16 mouse cellular contexts compared by ENCODE assay signal in the genomic region with DNA sequence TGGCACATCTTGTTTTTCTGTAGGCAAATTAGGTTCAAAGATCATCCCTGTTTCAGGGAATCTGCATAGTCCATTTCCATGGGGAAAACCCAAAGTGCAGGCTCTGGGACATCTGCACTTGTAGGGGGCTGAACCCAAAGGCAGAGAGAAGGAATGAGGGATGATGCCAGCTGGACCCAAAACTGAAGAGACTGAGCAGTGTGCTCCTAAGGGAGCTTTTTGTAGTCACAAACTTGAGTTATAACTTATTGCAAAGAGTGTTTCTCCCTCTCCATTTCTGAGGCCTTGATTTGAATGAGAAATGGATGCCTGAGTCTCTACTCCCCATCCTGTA.
DNase-seq lines count a peak whose midpoint lies in the region; ATAC-seq and TF ChIP-seq lines count a peak whose summit lies in the region.
"Had no signal": no experiment of that assay in that cellular context is flagged by ENCODE, and none has a peak within 500 bp of the region (broad histone marks: within the 10 kb centered on the region; RNA-seq: fewer than 3 reads in every experiment).

No protein-coding gene starts in this region.

- no peaks in the 10 kb centered on the region for H3K27me3 ChIP-seq in CH12.LX (replicated peaks)
- no peaks in the 10 kb centered on the region for H3K27me3 ChIP-seq in midbrain, embryonic 13.5 days
- H3K27me3 ChIP-seq: embryonic facial prominence, embryonic 12.5 days; forebrain, embryonic 13.5 days; forebrain, embryonic 15.5 days; Patski had no signal

- H3K27ac ChIP-seq in CH12.LX (ENCODE audit: insufficient read depth, low read depth) = no peak overlapping the region
- no peak overlapping the region for H3K27ac ChIP-seq in midbrain, embryonic 13.5 days
- H3K27ac ChIP-seq: embryonic facial prominence, embryonic 10.5 days; embryonic facial prominence, embryonic 12.5 days; forebrain, embryonic 13.5 days; forebrain, embryonic 15.5 days had no signal

- H3K4me2 ChIP-seq in CH12.LX (ENCODE audit: insufficient read depth, low read depth, poor library complexity, severe bottlenecking) = no peak overlapping the region
- no peak overlapping the region for H3K4me2 ChIP-seq in midbrain, embryonic 13.5 days (replicated peaks)
- H3K4me2 ChIP-seq: embryonic facial prominence, embryonic 12.5 days; forebrain, embryonic 13.5 days; forebrain, embryonic 15.5 days had no signal

- H3K9me3 ChIP-seq in CH12.LX (replicated peaks; ENCODE audit: low read length) = no peaks in the 10 kb centered on the region
- H3K9me3 ChIP-seq in midbrain, embryonic 13.5 days = no peaks in the 10 kb centered on the region
- H3K9me3 ChIP-seq: embryonic facial prominence, embryonic 10.5 days; embryonic facial prominence, embryonic 12.5 days; forebrain, embryonic 13.5 days; forebrain, embryonic 15.5 days had no signal

- in situ Hi-C loops in CH12.LX (cut with MboI; ENCODE audit: low pct_ligation_motif_present, low pct_unique_long_range_greater_than_20kb, low sequenced_read_pairs) = no loop called here

- dilution Hi-C loops in CH12.LX (cut with MboI; ENCODE audit: extremely low pct_ligation_motif_present, extremely low pct_unique_long_range_greater_than_20kb, low sequenced_read_pairs) = no loop called here

- H3K4me3 ChIP-seq in CH12.LX (replicated peaks in 1 of 3; ENCODE audit: low read depth in 2 of 3, low read length in 2 of 3, poor library complexity in 1 of 3) = no peak overlapping the region
- no peak overlapping the region for H3K4me3 ChIP-seq in midbrain, embryonic 13.5 days (replicated peaks)
- H3K4me3 ChIP-seq: embryonic facial prominence, embryonic 10.5 days; embryonic facial prominence, embryonic 12.5 days; forebrain, embryonic 13.5 days; forebrain, embryonic 15.5 days had no signal

- TF ChIP-seq POLR2A in CH12.LX (IDR thresholded peaks at IDR 0.05; ENCODE audit: low read depth, low read length) = no peak

- DNase-seq in heart, adult 11 months = peak; percentile 90
- no peak for DNase-seq in heart, postnatal 4 days
- peak; percentile 3 for DNase-seq in CH12.LX (ENCODE audit: extremely low read depth)
- peak; percentile 29 for DNase-seq in skeletal muscle tissue, adult 2 months (ENCODE audit: low read depth, low spot score)
- DNase-seq: adrenal gland, adult 8-10 months; adrenal gland, postnatal 14 days; adrenal gland, postnatal 36 days; forebrain, postnatal 0 days had no signal

- no peak for TF ChIP-seq EP300 in CH12.LX (IDR thresholded peaks at IDR 0.05; ENCODE audit: low read length)

- no peak for TF ChIP-seq RAD21 in CH12.LX (IDR thresholded peaks at IDR 0.05; ENCODE audit: low read depth, low read length)

- TF ChIP-seq CTCF in CH12.LX (conservative IDR thresholded peaks at IDR 0.05 in 1 of 2, IDR thresholded peaks at IDR 0.05 in 1 of 2; ENCODE audit: low read depth in 2 of 2, low read length in 2 of 2) = no peak

- peaks cover 0 to 14% of the 10 kb centered on the region in 2 experiments; a peak in 2 of 4 replicates for H3K4me1 ChIP-seq in CH12.LX (ENCODE audit: control insufficient read depth in 1 of 2, insufficient read depth in 2 of 2)
- H3K4me1 ChIP-seq in midbrain, embryonic 13.5 days (replicated peaks) = 0 out of 2 replicates have a peak, but pooled peaks cover 5% of the 10 kb centered on the region

- no peaks in the 10 kb centered on the region for H3K79me2 ChIP-seq in CH12.LX (replicated peaks; ENCODE audit: control insufficient read depth, extremely low read depth, insufficient read depth, poor library complexity, severe bottlenecking)

- no peak for ATAC-seq in midbrain, embryonic 13.5 days
- ATAC-seq: activated CD4-positive, CD25-positive, alpha-beta regulatory T cell, adult 4 months; forebrain, embryonic 13.5 days; forebrain, embryonic 15.5 days; forebrain, postnatal 0 days; Patski had no signal

- H3K36me3 ChIP-seq in CH12.LX (replicated peaks in 1 of 2; ENCODE audit: control insufficient read depth in 1 of 2, insufficient read depth in 1 of 2, low read length in 1 of 2) = no peaks in the 10 kb centered on the region
- no peaks in the 10 kb centered on the region for H3K36me3 ChIP-seq in midbrain, embryonic 13.5 days
- H3K36me3 ChIP-seq: embryonic facial prominence, embryonic 10.5 days; embryonic facial prominence, embryonic 12.5 days; forebrain, embryonic 15.5 days; G1E had no signal

- H3K9ac ChIP-seq in CH12.LX (ENCODE audit: insufficient read depth, low read depth) = no peak overlapping the region
- H3K9ac ChIP-seq in midbrain, embryonic 13.5 days (replicated peaks) = no peak overlapping the region
- H3K9ac ChIP-seq: embryonic facial prominence, embryonic 12.5 days; forebrain, embryonic 13.5 days; forebrain, embryonic 15.5 days; forebrain, postnatal 0 days had no signal

TF ChIP-seq in CH12.LX, 34 proteins besides CTCF, POLR2A, EP300 and RAD21:
- TF ChIP-seq MEF2A (IDR thresholded peaks at IDR 0.05; ENCODE audit: borderline replicate concordance, low read depth, low read length) (no peak), E2F4 (IDR thresholded peaks at IDR 0.05; ENCODE audit: insufficient replicate concordance, low read depth, low read length) (no peak), USF2 (conservative IDR thresholded peaks at IDR 0.05; ENCODE audit: low read depth, low read length) (no peak), NELFE (IDR thresholded peaks at IDR 0.05; ENCODE audit: low read depth, low read length) (no peak), NRF1 (IDR thresholded peaks at IDR 0.05; ENCODE audit: low read depth, low read length) (no peak), ETS1 (conservative IDR thresholded peaks at IDR 0.05; ENCODE audit: low read depth, low read length) (no peak), KAT2A (IDR thresholded peaks at IDR 0.05; ENCODE audit: insufficient replicate concordance, low read length) (no peak), TBP (conservative IDR thresholded peaks at IDR 0.05; ENCODE audit: low read depth, low read length) (no peak), TCF12 (IDR thresholded peaks at IDR 0.05; ENCODE audit: low read depth, low read length) (no peak), USF1 (IDR thresholded peaks at IDR 0.05; ENCODE audit: low read depth, low read length) (no peak)
